8 mouse cellular contexts compared by ENCODE assay signal in genomic region chr2:5577399-5578129, GRCm38 (mm10).
DNase-seq lines count a peak whose midpoint lies in the region; ATAC-seq and TF ChIP-seq lines count a peak whose summit lies in the region.

No protein-coding gene starts in this region.

- H3K27me3 ChIP-seq in kidney, embryonic 15.5 days = no peaks in the 10 kb centered on the region
- no peaks in the 10 kb centered on the region for H3K27me3 ChIP-seq in intestine, postnatal 0 days (replicated peaks; ENCODE audit: control insufficient read depth, insufficient read depth, low read length)
- no peaks in the 10 kb centered on the region for H3K27me3 ChIP-seq in neural tube, embryonic 13.5 days

- no peaks in the 10 kb centered on the region for H3K36me3 ChIP-seq in kidney, embryonic 15.5 days
- no peaks in the 10 kb centered on the region for H3K36me3 ChIP-seq in intestine, postnatal 0 days (ENCODE audit: control insufficient read depth, insufficient read depth)
- H3K36me3 ChIP-seq in neural tube, embryonic 13.5 days = no peaks in the 10 kb centered on the region

- WGBS in kidney, embryonic 15.5 days = 70% methylated on average over 9 of the region's 9 CpGs
- WGBS in intestine, postnatal 0 days = 44% methylated on average over 9 of the region's 9 CpGs
- 52% methylated on average over 9 of the region's 9 CpGs for WGBS in neural tube, embryonic 13.5 days

- H3K9me3 ChIP-seq in kidney, embryonic 15.5 days (replicated peaks) = no peaks in the 10 kb centered on the region
- H3K9me3 ChIP-seq in intestine, postnatal 0 days (ENCODE audit: control insufficient read depth) = no peaks in the 10 kb centered on the region
- H3K9me3 ChIP-seq in neural tube, embryonic 13.5 days = no peaks in the 10 kb centered on the region

- DNase-seq in kidney, adult 18-20 months = peak; percentile 9
- DNase-seq in cerebellum, postnatal 36 days = peak; percentile 26 to 51
- no peak for DNase-seq in ovary, adult 18-20 months (ENCODE audit: low spot score)
- no peak for DNase-seq in yolk sac, embryonic 10.5 days (ENCODE audit: low spot score)

- TF ChIP-seq CTCF in intestine, postnatal 0 days (IDR thresholded peaks at IDR 0.05; ENCODE audit: low read depth) = no peak

- no peak overlapping the region for H3K27ac ChIP-seq in kidney, embryonic 15.5 days
- no peak overlapping the region for H3K27ac ChIP-seq in intestine, postnatal 0 days (ENCODE audit: low read depth, low read length)
- H3K27ac ChIP-seq in neural tube, embryonic 13.5 days (replicated peaks) = 0 out of 2 replicates have a peak overlapping the region, but pooled peaks have one; percentile 14

- ATAC-seq in kidney, embryonic 15.5 days (replicated peaks; ENCODE audit: low FRiP score) = no peak
- peak; percentile 49 for ATAC-seq in intestine, postnatal 0 days
- peak; percentile 58 for ATAC-seq in neural tube, embryonic 13.5 days (ENCODE audit: low read depth)
- no peak for ATAC-seq in megakaryocyte progenitor cell, adult 5-6 weeks (replicated peaks; ENCODE audit: poor library complexity)

- H3K9ac ChIP-seq in kidney, embryonic 15.5 days = no peak overlapping the region
- H3K9ac ChIP-seq in intestine, postnatal 0 days (ENCODE audit: low read depth, low read length) = no peak overlapping the region
- H3K9ac ChIP-seq in neural tube, embryonic 13.5 days = no peak overlapping the region

- no peak overlapping the region for H3K4me3 ChIP-seq in kidney, embryonic 15.5 days (replicated peaks)
- H3K4me3 ChIP-seq in intestine, postnatal 0 days (ENCODE audit: low read depth, low read length) = no peak overlapping the region
- no peak overlapping the region for H3K4me3 ChIP-seq in neural tube, embryonic 13.5 days

- no peak overlapping the region for H3K4me2 ChIP-seq in kidney, embryonic 15.5 days
- H3K4me2 ChIP-seq in intestine, postnatal 0 days (replicated peaks; ENCODE audit: low read depth) = no peak overlapping the region
- H3K4me2 ChIP-seq in neural tube, embryonic 13.5 days = no peak overlapping the region

- peaks cover 7% of the 10 kb centered on the region; the same call in 1 of the 2 replicates for H3K4me1 ChIP-seq in kidney, embryonic 15.5 days
- peaks cover 8% of the 10 kb centered on the region; the same call in 1 of the 2 replicates for H3K4me1 ChIP-seq in intestine, postnatal 0 days (replicated peaks; ENCODE audit: control insufficient read depth, insufficient read depth, low read length)
- H3K4me1 ChIP-seq in neural tube, embryonic 13.5 days (replicated peaks) = peaks cover 23% of the 10 kb centered on the region

Comparison
In these comparisons a context has a peak if more than half of its experiments do, and no peak if none do; other contexts are left out.
1. DNase-seq: peak in kidney, adult 18-20 months (single experiment) and cerebellum, postnatal 36 days (2 of 2); none in ovary, adult 18-20 months (single experiment) and yolk sac, embryonic 10.5 days (single experiment).
2. ATAC-seq: peak in intestine, postnatal 0 days (single experiment) and neural tube, embryonic 13.5 days (single experiment); none in kidney, embryonic 15.5 days (single experiment) and megakaryocyte progenitor cell, adult 5-6 weeks (single experiment).